Mouse (Mus musculus): ENCODE measurements around the gene Galns. TPM values are rescaled to one million over a fixed set of nuclear protein-coding genes. Genes with fewer than 3 reads are reported as not detected.
A peak's percentile ranks its signal among the peaks of the same experiment; 100 is the strongest.

Gene Galns
- total RNA-seq, 2 experiments from 2014 or later, result 3.5 to 4.1 TPM

DNA sequence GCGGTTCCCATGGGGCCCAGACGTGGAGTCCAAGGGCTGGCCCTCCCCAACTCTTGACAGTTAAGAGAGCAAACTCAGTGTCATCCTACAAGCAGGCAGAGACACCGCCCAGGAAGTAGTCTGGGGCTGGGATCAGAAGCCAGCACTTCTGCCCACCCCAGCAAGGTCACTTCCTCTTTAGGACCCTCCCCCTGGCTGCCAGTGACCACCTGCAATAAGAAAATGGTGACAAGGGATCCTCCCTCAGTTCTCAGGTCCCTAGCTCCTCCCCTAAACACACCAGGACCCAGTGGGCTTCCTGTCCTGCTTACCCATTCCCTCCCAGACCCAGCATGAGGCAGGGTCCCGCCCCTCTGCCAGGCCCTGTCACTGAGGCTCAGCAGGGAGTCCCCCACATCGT, 63.4 kb downstream of the Galns start:
- DNase-seq, result peak in 1 of 2 experiments; percentile 39
- intact Hi-C loops (cut with DNase I), result loop anchor here (2.0 kb wide), 1 partner anchor 17 kb away; no protein-coding TSS in a partner anchor

GRCm38 (mm10) chr8:122546811-122547453, 64.3 kb downstream of the Galns start:
- intact Hi-C loops (cut with DNase I), result loop anchor here (2.0 kb wide), 1 partner anchor 16 kb away; no protein-coding TSS in a partner anchor
- peak; percentile 71 to 77 for DNase-seq

GRCm38 (mm10) chr8:122546066-122546755, 65.1 kb downstream of the Galns start:
- no peak for DNase-seq
- intact Hi-C loops (cut with DNase I), result loop anchor here (2.0 kb wide), 1 partner anchor 15 kb away; no protein-coding TSS in a partner anchor

GRCm38 (mm10) chr8:122544138-122544537, 67.1 kb downstream of the Galns start:
- intact Hi-C loops (cut with DNase I), result no loop called here
- no peak for DNase-seq

- intact Hi-C loops (cut with DNase I), result no loop called here
- no peak for DNase-seq
Measured at GRCm38 (mm10) chr8:122538310-122539076, 72.8 kb downstream of the Galns start.

- DNase-seq, result no peak
- intact Hi-C loops (cut with DNase I), result no loop called here
Measured at GRCm38 (mm10) chr8:122537812-122538211, 73.5 kb downstream of the Galns start.

GRCm38 (mm10) chr8:122537033-122537432, 74.2 kb downstream of the Galns start:
- DNase-seq, result peak in 1 of 2 experiments; percentile 54
- intact Hi-C loops (cut with DNase I), result no loop called here

GRCm38 (mm10) chr8:122531312-122531711, 80.0 kb downstream of the Galns start:
- no peak for DNase-seq
- intact Hi-C loops (cut with DNase I), result loop anchor here (2.0 kb wide), 1 partner anchor 15 kb away; no protein-coding TSS in a partner anchor

DNA sequence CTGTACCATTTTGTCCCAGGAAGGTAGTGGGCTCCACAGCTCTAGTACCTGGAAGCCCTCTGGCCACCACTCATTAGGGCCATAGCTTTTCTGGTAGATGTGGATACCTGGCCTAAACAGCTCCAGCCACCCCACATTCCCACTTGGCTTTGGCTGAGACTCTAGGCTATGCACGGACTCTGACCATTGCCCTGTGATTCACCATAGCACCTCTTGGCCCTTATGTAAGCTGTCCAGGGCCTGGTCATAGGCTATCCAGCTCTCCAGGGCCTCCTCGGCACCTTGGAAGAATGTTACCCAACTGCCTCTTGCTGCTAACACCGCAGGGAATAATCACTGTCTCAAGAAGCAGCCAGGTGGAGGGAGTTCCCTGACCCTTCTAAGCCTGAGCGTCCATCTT, 82.1 kb downstream of the Galns start:
- intact Hi-C loops (cut with DNase I), result no loop called here
- DNase-seq, result no peak

Small RNA genes within 50 kb of the gene (microRNA-seq; reads per million reads assigned to microRNA genes)
- gene Mir6396, result 0 reads per million in 2 experiments

Other genes starting within 250 kb of the Galns start
- 10 to 100 TPM; 22.4 to 22.8 TPM for gene Zc3h18, start 234.9 kb downstream of the Galns start, total RNA-seq (2021)
- gene Il17c, start 189.4 kb downstream of the Galns start, total RNA-seq (2021), result not detected
- 10 to 100 TPM; 43.8 to 47.4 TPM for gene Cyba, start 178.5 kb downstream of the Galns start, total RNA-seq (2021)
- gene Mvd, start 168.0 kb downstream of the Galns start, total RNA-seq (2021), result 1 to 10 TPM; 4.7 to 5.0 TPM
- gene Snai3, start 150.7 kb downstream of the Galns start, total RNA-seq (2021), result 1 to 10 TPM; 1.1 to 1.6 TPM
- gene Rnf166, start 135.4 kb downstream of the Galns start, total RNA-seq (2021), result 10 to 100 TPM; 28.7 to 28.9 TPM
- gene Ctu2, start 135.3 kb downstream of the Galns start, total RNA-seq (2021), result 10 to 100 TPM; 10.8 TPM
- 10 to 100 TPM; 27.2 to 30.2 TPM for gene Piezo1, start 60.1 kb downstream of the Galns start, total RNA-seq (2021)
- 1 to 10 TPM; 3.6 to 4.6 TPM for gene Cdt1, start 43.4 kb downstream of the Galns start, total RNA-seq (2021)
- gene Aprt, start 34.6 kb downstream of the Galns start, total RNA-seq (2021), result 10 to 100 TPM; 32.7 to 34.5 TPM
- gene Trappc2l, start 177 bp upstream of the Galns start, total RNA-seq (2021), result 10 to 100 TPM; 45.9 to 57.2 TPM
- under 1 TPM in 1 of 2 experiments, not detected in 1; 0.20 TPM for gene Pabpn1l, start 11.3 kb upstream of the Galns start, total RNA-seq (2021)
- 10 to 100 TPM; 22.1 to 25.3 TPM for gene Cbfa2t3, start 87.6 kb upstream of the Galns start, total RNA-seq (2021)
- 10 to 100 TPM; 24.7 to 26.8 TPM for gene Acsf3, start 164.0 kb upstream of the Galns start, total RNA-seq (2021)
- gene Cdh15, start 236.5 kb upstream of the Galns start, total RNA-seq (2021), result not detected

Data from heart, postnatal 14 days (tissue).